Mouse (Mus musculus): ENCODE data around the gene Lad1. TPM values are rescaled to one million over a fixed set of nuclear protein-coding genes. Genes with fewer than 3 reads are reported as not detected.

The Lad1 gene
- polyA plus RNA-seq, 1 experiment from 2014 or later = 0.35 TPM

- no peak for ATAC-seq (ENCODE audit: low read depth)
- Histone ChIP-seq H3K27me3 (ENCODE audit: control insufficient read depth, insufficient read depth, low read length) (no peaks in the 10 kb centered on the region), H3K9me3 (ENCODE audit: control insufficient read depth, low read length) (no peaks in the 10 kb centered on the region), H3K27ac (ENCODE audit: low read depth, low read length) (no peak overlapping the region), H3K9ac (replicated peaks; ENCODE audit: low read depth, low read length) (no peak overlapping the region), H3K36me3 (ENCODE audit: control insufficient read depth, insufficient read depth, low read length) (no peaks in the 10 kb centered on the region), H3K4me2 (ENCODE audit: low read depth, low read length) (no peak overlapping the region), H3K4me1 (ENCODE audit: control insufficient read depth, insufficient read depth, low read length) (peaks cover 3% of the 10 kb centered on the region; the same call in 1 of the 2 replicates), H3K4me3 (ENCODE audit: low read depth, low read length) (no peak overlapping the region)
- WGBS = 83% methylated on average over 1 of the region's 1 CpGs
These were observed 19.9 kb upstream of the Lad1 start for GRCm38 (mm10) chr1:135798492-135798891.

- Histone ChIP-seq H3K9ac (replicated peaks; ENCODE audit: low read depth, low read length) (no peak overlapping the region), H3K9me3 (ENCODE audit: control insufficient read depth, low read length) (no peaks in the 10 kb centered on the region), H3K27ac (ENCODE audit: low read depth, low read length) (no peak overlapping the region), H3K27me3 (ENCODE audit: control insufficient read depth, insufficient read depth, low read length) (no peaks in the 10 kb centered on the region), H3K4me1 (ENCODE audit: control insufficient read depth, insufficient read depth, low read length) (peaks cover 3% of the 10 kb centered on the region; the same call in 1 of the 2 replicates), H3K4me2 (ENCODE audit: low read depth, low read length) (no peak overlapping the region), H3K36me3 (ENCODE audit: control insufficient read depth, insufficient read depth, low read length) (no peaks in the 10 kb centered on the region), H3K4me3 (ENCODE audit: low read depth, low read length) (no peak overlapping the region)
- 68% methylated on average over 8 of the region's 8 CpGs for WGBS
- no peak for ATAC-seq (ENCODE audit: low read depth)
These were observed 19.2 kb upstream of the Lad1 start for GRCm38 (mm10) chr1:135799109-135799627.

GRCm38 (mm10) chr1:135800192-135800950 is 18.0 kb upstream of the Lad1 start:
- Histone ChIP-seq H3K9me3 (ENCODE audit: control insufficient read depth, low read length) (no peaks in the 10 kb centered on the region), H3K4me2 (ENCODE audit: low read depth, low read length) (no peak overlapping the region), H3K4me3 (ENCODE audit: low read depth, low read length) (no peak overlapping the region), H3K27ac (ENCODE audit: low read depth, low read length) (no peak overlapping the region), H3K4me1 (ENCODE audit: control insufficient read depth, insufficient read depth, low read length) (peaks cover 3% of the 10 kb centered on the region; the same call in 1 of the 2 replicates), H3K36me3 (ENCODE audit: control insufficient read depth, insufficient read depth, low read length) (no peaks in the 10 kb centered on the region), H3K9ac (replicated peaks; ENCODE audit: low read depth, low read length) (no peak overlapping the region), H3K27me3 (ENCODE audit: control insufficient read depth, insufficient read depth, low read length) (no peaks in the 10 kb centered on the region)
- peak; percentile 41; the same call in 1 of the 2 replicates for ATAC-seq (ENCODE audit: low read depth)
- 47% methylated on average over 8 of the region's 8 CpGs for WGBS

- no peak for ATAC-seq (ENCODE audit: low read depth)
- 24% methylated on average over 10 of the region's 10 CpGs for WGBS
- Histone ChIP-seq H3K27me3 (ENCODE audit: control insufficient read depth, insufficient read depth, low read length) (no peaks in the 10 kb centered on the region), H3K27ac (ENCODE audit: low read depth, low read length) (no peak overlapping the region), H3K4me2 (ENCODE audit: low read depth, low read length) (no peak overlapping the region), H3K4me3 (ENCODE audit: low read depth, low read length) (no peak overlapping the region), H3K4me1 (ENCODE audit: control insufficient read depth, insufficient read depth, low read length) (no peaks in the 10 kb centered on the region), H3K9ac (replicated peaks; ENCODE audit: low read depth, low read length) (no peak overlapping the region), H3K36me3 (ENCODE audit: control insufficient read depth, insufficient read depth, low read length) (no peaks in the 10 kb centered on the region), H3K9me3 (ENCODE audit: control insufficient read depth, low read length) (no peaks in the 10 kb centered on the region)
These were observed 10.9 kb upstream of the Lad1 start for GRCm38 (mm10) chr1:135807546-135807945.

- Histone ChIP-seq H3K27me3 (ENCODE audit: control insufficient read depth, insufficient read depth, low read length) (no peaks in the 10 kb centered on the region), H3K4me3 (ENCODE audit: low read depth, low read length) (no peak overlapping the region), H3K36me3 (ENCODE audit: control insufficient read depth, insufficient read depth, low read length) (no peaks in the 10 kb centered on the region), H3K4me1 (ENCODE audit: control insufficient read depth, insufficient read depth, low read length) (no peaks in the 10 kb centered on the region), H3K9me3 (ENCODE audit: control insufficient read depth, low read length) (no peaks in the 10 kb centered on the region), H3K4me2 (ENCODE audit: low read depth, low read length) (no peak overlapping the region), H3K9ac (replicated peaks; ENCODE audit: low read depth, low read length) (no peak overlapping the region), H3K27ac (ENCODE audit: low read depth, low read length) (no peak overlapping the region)
- 56% methylated on average over 2 of the region's 2 CpGs for WGBS
- ATAC-seq (ENCODE audit: low read depth) = no peak
These were observed 8.2 kb upstream of the Lad1 start for GRCm38 (mm10) chr1:135810180-135810579.

GRCm38 (mm10) chr1:135811016-135811646 is 7.3 kb upstream of the Lad1 start:
- H3K27ac ChIP-seq (ENCODE audit: low read depth, low read length) = no peak overlapping the region
- H3K4me3 ChIP-seq (ENCODE audit: low read depth, low read length) = no peak overlapping the region
- no peaks in the 10 kb centered on the region for H3K36me3 ChIP-seq (ENCODE audit: control insufficient read depth, insufficient read depth, low read length)
- 38% methylated on average over 7 of the region's 7 CpGs for WGBS
- no peak overlapping the region for H3K4me2 ChIP-seq (ENCODE audit: low read depth, low read length)
- peak; percentile 64; the same call in 1 of the 2 replicates for ATAC-seq (ENCODE audit: low read depth)
- H3K9me3 ChIP-seq (ENCODE audit: control insufficient read depth, low read length) = no peaks in the 10 kb centered on the region
- H3K4me1 ChIP-seq (ENCODE audit: control insufficient read depth, insufficient read depth, low read length) = no peaks in the 10 kb centered on the region
- H3K9ac ChIP-seq (replicated peaks; ENCODE audit: low read depth, low read length) = no peak overlapping the region
- no peaks in the 10 kb centered on the region for H3K27me3 ChIP-seq (ENCODE audit: control insufficient read depth, insufficient read depth, low read length)

GRCm38 (mm10) chr1:135812205-135812604 is 6.2 kb upstream of the Lad1 start:
- Histone ChIP-seq H3K36me3 (ENCODE audit: control insufficient read depth, insufficient read depth, low read length) (no peaks in the 10 kb centered on the region), H3K27ac (ENCODE audit: low read depth, low read length) (no peak overlapping the region), H3K27me3 (ENCODE audit: control insufficient read depth, insufficient read depth, low read length) (no peaks in the 10 kb centered on the region), H3K4me2 (ENCODE audit: low read depth, low read length) (no peak overlapping the region), H3K4me1 (ENCODE audit: control insufficient read depth, insufficient read depth, low read length) (no peaks in the 10 kb centered on the region), H3K4me3 (ENCODE audit: low read depth, low read length) (no peak overlapping the region), H3K9me3 (ENCODE audit: control insufficient read depth, low read length) (no peaks in the 10 kb centered on the region), H3K9ac (replicated peaks; ENCODE audit: low read depth, low read length) (no peak overlapping the region)
- WGBS = 88% methylated on average over 3 of the region's 3 CpGs
- no peak for ATAC-seq (ENCODE audit: low read depth)

- ATAC-seq (ENCODE audit: low read depth) = no peak
- 27% methylated on average over 2 of the region's 2 CpGs for WGBS
These were observed 5.8 kb upstream of the Lad1 start for GRCm38 (mm10) chr1:135812618-135813017.

GRCm38 (mm10) chr1:135813071-135813470 is 5.3 kb upstream of the Lad1 start:
- Histone ChIP-seq H3K9ac (replicated peaks; ENCODE audit: low read depth, low read length) (no peak overlapping the region), H3K36me3 (ENCODE audit: control insufficient read depth, insufficient read depth, low read length) (no peaks in the 10 kb centered on the region), H3K4me3 (ENCODE audit: low read depth, low read length) (no peak overlapping the region), H3K27ac (ENCODE audit: low read depth, low read length) (no peak overlapping the region), H3K4me1 (ENCODE audit: control insufficient read depth, insufficient read depth, low read length) (no peaks in the 10 kb centered on the region), H3K4me2 (ENCODE audit: low read depth, low read length) (no peak overlapping the region), H3K27me3 (ENCODE audit: control insufficient read depth, insufficient read depth, low read length) (peaks cover 7% of the 10 kb centered on the region), H3K9me3 (ENCODE audit: control insufficient read depth, low read length) (no peaks in the 10 kb centered on the region)
- 70% methylated on average over 4 of the region's 4 CpGs for WGBS
- ATAC-seq (ENCODE audit: low read depth) = peak; percentile 28; the same call in 1 of the 2 replicates

More at GRCm38 (mm10) chr1:135812618-135813017, 5.8 kb upstream of the Lad1 start:
- no peak overlapping the region for H3K9ac ChIP-seq (replicated peaks; ENCODE audit: low read depth, low read length)
- no peak overlapping the region for H3K27ac ChIP-seq (ENCODE audit: low read depth, low read length)
- no peaks in the 10 kb centered on the region for H3K4me1 ChIP-seq (ENCODE audit: control insufficient read depth, insufficient read depth, low read length)
- H3K9me3 ChIP-seq (ENCODE audit: control insufficient read depth, low read length) = no peaks in the 10 kb centered on the region
- H3K36me3 ChIP-seq (ENCODE audit: control insufficient read depth, insufficient read depth, low read length) = no peaks in the 10 kb centered on the region
- peaks cover 2% of the 10 kb centered on the region for H3K27me3 ChIP-seq (ENCODE audit: control insufficient read depth, insufficient read depth, low read length)
- H3K4me2 ChIP-seq (ENCODE audit: low read depth, low read length) = no peak overlapping the region
- no peak overlapping the region for H3K4me3 ChIP-seq (ENCODE audit: low read depth, low read length)

Data from neural tube, embryonic 14.5 days (tissue).